Mouse (Mus musculus) kidney, postnatal 25 days (tissue): ENCODE measurements around the gene Actn1.

Experiments used
- DNase-seq, 2 experiments: peaks; one replicate each; pipeline ENCODE4 v3.0.0; 2021; ENCODE audit warnings: mixed read lengths in 2 of 2

Actn1 gene

DNA sequence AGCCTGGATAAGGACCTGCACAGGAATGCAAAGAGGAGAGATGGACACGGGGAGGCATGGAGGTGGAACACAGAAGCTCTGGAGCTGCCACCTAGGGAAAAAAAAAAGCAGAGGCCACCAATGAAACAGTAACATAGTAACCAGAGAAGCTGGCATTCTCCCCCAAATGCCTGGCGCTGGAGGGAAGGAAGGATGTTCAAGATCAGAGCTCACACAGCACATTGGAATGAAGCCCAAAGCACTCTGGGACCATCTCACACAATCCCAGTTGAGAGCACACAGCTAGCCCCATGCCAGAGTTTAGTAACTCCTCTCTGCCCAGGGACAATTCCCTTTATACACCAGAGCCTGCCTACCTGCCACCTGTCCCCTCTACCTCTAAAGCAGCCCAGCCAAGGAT, 34.1 kb downstream of the Actn1 start:
- DNase-seq, result peak in 1 of 2 experiments; percentile 27

DNA sequence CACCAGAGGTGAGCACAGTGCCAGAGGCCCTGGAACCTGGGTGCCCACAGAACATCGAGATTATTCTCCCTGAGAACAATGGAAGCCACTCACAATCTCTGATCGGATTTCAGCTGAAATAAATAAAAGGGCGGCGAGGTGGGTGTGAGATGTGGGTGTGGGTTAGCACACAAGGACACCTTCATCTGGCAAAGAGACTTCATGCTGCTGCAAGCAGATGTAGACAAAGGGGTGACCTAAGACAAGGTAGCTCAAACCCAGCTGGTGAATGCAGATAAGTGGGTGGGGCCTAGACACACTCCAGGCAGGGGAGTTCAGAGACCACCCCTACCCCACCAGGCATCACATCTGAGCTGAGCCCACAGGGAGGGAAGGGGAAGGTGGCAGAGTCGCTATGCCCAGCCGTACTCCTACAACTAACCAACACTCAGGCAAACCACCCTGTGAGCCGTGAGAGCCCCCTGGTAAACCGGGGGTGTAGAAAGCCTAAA, 35.9 kb downstream of the Actn1 start:
- peak in 1 of 2 experiments; percentile 35 for DNase-seq

DNA sequence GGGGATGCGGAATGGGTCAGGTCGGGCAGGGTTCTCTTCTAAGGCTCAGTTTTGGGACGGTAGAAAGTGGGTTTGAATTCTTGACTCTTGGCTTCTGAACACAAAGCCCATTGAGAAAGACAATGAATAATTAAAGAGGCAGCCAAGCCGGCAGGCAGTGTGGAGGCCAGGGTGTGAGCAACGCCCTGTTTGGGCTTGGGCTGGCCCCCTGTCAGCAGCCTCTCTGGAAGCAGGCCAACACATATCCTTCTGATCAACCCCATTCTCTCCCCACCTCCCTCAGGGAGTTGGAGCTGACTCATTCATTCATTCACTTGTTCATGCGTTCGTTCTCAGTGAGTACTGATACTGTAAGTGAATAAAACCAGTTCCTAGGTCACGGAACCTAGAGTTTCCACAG, 36.7 kb downstream of the Actn1 start:
- peak; percentile 23 to 57 for DNase-seq

- peak in 1 of 2 experiments; percentile 42 for DNase-seq
These were observed 37.7 kb downstream of the Actn1 start for GRCm38 (mm10) chr12:80222473-80222872.

GRCm38 (mm10) chr12:80220260-80221038, 39.7 kb downstream of the Actn1 start:
- peak in 1 of 2 experiments; percentile 36 for DNase-seq

- DNase-seq, result peak in 1 of 2 experiments; percentile 6
These were observed 41.4 kb downstream of the Actn1 start for GRCm38 (mm10) chr12:80218784-80219183.

- DNase-seq, result peak in 1 of 2 experiments; percentile 36
These were observed 42.0 kb downstream of the Actn1 start for GRCm38 (mm10) chr12:80218045-80218611.

DNA sequence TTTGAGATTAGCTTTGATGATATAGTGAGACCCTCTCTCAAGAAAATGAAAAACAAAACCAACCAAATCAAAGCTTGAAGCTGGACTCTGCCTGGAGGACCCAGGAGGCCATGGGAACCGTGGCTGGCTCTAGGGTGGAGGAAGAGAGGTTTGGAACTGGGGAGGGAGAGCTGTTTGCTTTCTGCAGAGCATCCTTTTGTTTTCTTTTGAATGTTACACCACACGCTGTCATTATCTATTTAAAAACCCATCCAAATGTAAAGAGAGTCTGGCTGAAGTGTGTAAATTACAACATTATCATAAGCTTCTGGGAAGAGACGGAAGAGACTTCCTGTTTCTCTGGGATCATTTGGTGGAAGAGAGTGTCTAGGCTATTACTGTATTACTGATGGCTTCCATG, 43.1 kb downstream of the Actn1 start:
- no peak for DNase-seq

- DNase-seq, result peak; percentile 40 to 72
These were observed 43.8 kb downstream of the Actn1 start for GRCm38 (mm10) chr12:80216258-80216881.

DNA sequence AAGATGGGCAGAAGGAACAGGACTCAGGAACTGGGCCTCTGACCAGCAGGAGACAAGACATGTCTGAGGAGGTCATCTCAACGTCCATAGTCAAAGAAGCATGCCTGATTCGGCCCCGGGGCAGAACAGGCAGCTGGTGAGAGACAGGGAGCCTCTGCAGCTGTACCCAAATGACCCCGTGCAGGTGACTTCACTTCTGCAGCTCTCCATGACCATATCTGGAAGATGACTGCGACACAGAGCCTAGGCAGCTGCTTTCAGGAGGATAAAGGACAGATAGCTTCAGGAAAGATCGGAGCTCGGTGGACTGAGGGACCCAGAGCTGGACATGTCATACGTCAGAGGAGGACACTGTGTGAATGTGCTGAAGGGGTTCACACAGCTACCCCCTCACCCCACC, 46.4 kb downstream of the Actn1 start:
- DNase-seq, result peak in 1 of 2 experiments; percentile 22

- no peak for DNase-seq
These were observed 46.9 kb downstream of the Actn1 start for GRCm38 (mm10) chr12:80213263-80213662.

DNA sequence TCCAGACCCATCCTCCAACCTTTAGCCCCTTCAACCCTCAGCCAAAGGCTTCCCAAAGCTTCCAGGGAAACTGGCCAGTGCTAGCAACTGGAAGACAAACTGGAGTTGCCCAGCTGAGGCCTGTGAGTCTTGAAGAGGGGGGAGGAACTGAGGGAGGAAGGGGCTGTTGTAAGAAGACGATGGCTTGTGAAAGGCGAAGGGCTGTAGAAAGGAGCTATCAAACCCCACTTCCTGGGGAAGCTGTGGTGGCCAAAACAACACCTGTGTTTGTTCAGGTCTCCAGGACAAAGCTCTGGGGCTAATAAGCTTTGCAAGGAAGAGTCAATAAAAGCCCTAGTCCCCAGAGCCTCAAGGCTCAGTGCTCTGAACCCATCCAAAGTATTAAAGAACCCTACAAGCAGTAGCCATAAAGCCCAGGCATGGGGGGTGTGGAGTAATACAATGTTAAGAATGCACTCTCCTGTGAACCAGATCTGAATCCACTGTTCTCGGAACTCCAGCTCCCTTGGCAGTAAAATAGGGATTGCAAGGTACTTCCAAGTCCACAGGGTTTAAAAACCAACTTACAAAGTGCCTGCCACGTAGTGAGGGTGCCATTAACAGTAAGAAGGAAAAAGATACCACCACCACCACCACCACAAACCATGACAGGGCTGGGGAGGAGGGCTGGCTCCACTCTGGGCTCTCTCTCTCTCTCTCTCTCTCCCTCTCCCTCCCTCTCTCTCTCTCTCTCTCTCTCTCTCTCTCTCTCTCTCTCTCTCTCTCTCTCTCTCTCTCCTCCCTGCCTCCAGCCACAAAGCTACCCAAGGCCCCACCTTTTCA, 49.2 kb downstream of the Actn1 start:
- DNase-seq, result peak in 1 of 2 experiments; percentile 34

GRCm38 (mm10) chr12:80209914-80210313, 50.3 kb downstream of the Actn1 start:
- DNase-seq, result no peak

DNA sequence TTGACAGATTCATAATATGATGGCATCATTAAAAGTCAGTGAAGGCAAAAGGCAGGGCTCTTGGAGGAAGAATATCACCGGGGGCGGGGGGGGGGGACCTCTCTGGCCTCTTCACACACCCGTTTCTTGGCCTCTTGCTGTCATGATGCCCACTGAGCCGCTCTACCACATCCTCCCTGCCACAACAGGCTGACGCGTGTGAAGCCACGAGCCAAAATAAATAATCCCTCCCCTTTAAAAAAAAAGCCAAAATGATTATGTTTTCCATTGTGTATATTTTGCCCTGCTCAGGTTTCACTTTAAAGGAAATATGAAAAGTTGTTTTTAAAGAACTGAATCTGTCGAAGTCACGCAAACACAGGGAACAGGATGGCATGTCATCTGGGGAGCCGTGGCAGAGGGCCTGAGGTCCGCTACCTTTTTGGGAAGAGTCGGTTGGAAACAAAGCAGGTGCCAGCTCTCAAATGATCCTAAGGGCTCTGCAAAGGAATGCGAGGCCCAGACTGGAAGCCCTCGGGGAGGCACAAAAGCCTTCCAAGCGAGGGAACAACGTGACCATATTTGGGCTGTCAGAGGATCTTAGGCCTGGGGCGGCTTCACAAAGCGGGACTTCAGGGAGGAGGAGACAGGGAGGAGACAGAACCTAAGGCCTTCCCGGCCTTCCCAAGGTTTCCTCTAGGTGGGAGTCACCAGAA, 51.9 kb downstream of the Actn1 start:
- DNase-seq, result peak in 1 of 2 experiments; percentile 36

DNA sequence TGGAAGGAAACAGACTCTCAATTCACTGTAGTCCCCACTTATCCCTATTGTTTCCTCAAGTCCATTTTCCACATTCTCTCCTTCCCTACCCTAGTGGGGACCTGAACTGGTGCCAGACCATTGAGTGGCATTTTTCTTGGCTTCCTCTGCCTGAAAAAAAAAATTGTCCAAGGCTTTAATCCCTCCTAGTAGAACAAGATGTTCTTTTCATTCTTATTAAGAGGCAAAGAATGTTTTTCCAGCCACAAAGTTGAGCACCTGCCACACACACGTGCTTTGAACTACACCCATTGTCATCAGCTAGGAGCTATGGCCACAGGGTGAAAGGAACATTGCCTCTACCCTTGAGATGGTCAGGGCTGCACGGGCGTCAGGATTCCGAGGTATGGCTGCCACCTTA, 56.9 kb downstream of the Actn1 start:
- peak in 1 of 2 experiments; percentile 56 for DNase-seq

GRCm38 (mm10) chr12:80199738-80200137, 60.4 kb downstream of the Actn1 start:
- peak in 1 of 2 experiments; percentile 19 for DNase-seq

- peak; percentile 78 to 80 for DNase-seq
These were observed 61.7 kb downstream of the Actn1 start for GRCm38 (mm10) chr12:80198487-80198886.

- peak; percentile 68 to 72 for DNase-seq
These were observed 62.8 kb downstream of the Actn1 start for GRCm38 (mm10) chr12:80197343-80197742.

DNA sequence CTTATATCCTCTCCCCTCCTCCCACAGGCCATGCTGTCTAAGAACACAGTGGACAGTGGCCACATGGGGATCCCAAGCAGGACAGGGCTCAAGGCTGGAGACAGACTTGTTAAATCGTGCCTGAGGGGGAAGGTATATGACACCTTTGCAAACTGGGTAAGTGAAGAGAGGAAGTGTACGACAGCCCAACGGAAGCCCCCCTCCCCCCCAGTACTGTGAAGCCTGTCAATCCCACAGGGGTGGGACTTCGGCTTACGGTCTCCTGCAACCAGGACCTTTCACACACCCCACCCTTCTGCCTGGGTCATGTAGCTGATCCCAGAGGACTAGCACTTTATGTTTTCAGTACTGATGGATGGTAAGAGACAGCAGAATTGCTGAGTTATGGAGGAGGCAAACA, 68.4 kb downstream of the Actn1 start:
- DNase-seq, result no peak

GRCm38 (mm10) chr12:80191371-80191770, 68.8 kb downstream of the Actn1 start:
- peak in 1 of 2 experiments; percentile 25 for DNase-seq

- DNase-seq, result peak in 1 of 2 experiments; percentile 29
These were observed 69.3 kb downstream of the Actn1 start for GRCm38 (mm10) chr12:80190915-80191314.

DNA sequence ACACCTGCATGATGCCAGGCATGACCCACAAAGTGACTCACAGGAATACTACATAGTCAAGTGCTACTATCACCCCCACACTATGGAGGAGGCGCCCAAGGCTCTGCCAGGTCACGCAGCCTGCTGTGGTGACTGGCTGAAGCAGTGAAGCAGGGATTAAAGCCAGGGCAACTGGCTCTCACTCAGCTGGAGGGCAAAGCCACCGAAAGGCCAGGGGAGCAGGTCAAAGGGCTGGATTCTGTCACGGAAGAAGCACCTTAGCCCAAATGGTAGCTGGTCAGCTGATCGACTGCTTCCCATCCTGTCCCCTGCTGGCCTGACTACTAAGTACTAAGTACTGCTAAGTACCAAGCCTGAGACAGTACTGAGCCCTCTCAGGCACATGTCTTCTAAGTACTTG, 76.1 kb downstream of the Actn1 start:
- DNase-seq, result peak; percentile 31 to 73
